Mouse (Mus musculus) myocyte (in vitro differentiated cells): ENCODE data around the gene Kif1c. TPM values are rescaled to one million over a fixed set of nuclear protein-coding genes. Genes with fewer than 3 reads are reported as not detected.
"Not testable (repeated sequence)": the region's sequence is repeated elsewhere in the genome, so short reads cannot be mapped to it uniquely, and the experiment has no call there.

Experiments used
- H3K27me3 ChIP-seq: one replicate; pipeline ENCODE4 v1.6.1; 2011; ENCODE audit not compliant: control insufficient read depth, insufficient read depth, insufficient read length
- H3K36me3 ChIP-seq: one replicate; pipeline ENCODE4 v1.6.1; 2011; ENCODE audit not compliant: control insufficient read depth, insufficient read depth
- H3K4me2 ChIP-seq: one replicate; pipeline ENCODE4 v1.6.1; 2011; ENCODE audit warnings: low read depth, control low read depth
- H3K4me3 ChIP-seq: one replicate; pipeline ENCODE4 v1.5.1; 2011; ENCODE audit warnings: mild to moderate bottlenecking, control low read depth, moderate library complexity
- H3K79me2 ChIP-seq: one replicate; pipeline ENCODE4 v1.6.1; 2011; ENCODE audit not compliant: control insufficient read depth, insufficient read depth
- H3ac ChIP-seq: one replicate; pipeline ENCODE4 v1.6.1; 2011; ENCODE audit not compliant: control insufficient read depth, insufficient read length
- CEBPB ChIP-seq: IDR thresholded peaks from 2 replicates; pipeline ENCODE4 v1.6.1; 2011; ENCODE audit warnings: mild to moderate bottlenecking, moderate library complexity; ENCODE audit not compliant: poor library complexity, insufficient read depth, severe bottlenecking
- E2F4 ChIP-seq: IDR thresholded peaks from one replicate; pipeline ENCODE4 v1.6.1; 2011; ENCODE audit warnings: mild to moderate bottlenecking, control low read depth, moderate library complexity; ENCODE audit not compliant: insufficient read depth
- MAX ChIP-seq: IDR thresholded peaks from one replicate; pipeline ENCODE4 v1.6.1; 2011; ENCODE audit warnings: low read depth, mild to moderate bottlenecking, control low read depth
- MYOD1 ChIP-seq, 3 experiments: IDR thresholded peaks; one replicate each; pipeline ENCODE4 v1.6.1; 2011; ENCODE audit warnings: control low read depth in 2 of 3, low read depth in 2 of 3, mild to moderate bottlenecking in 2 of 3, moderate library complexity in 1 of 3; ENCODE audit not compliant: insufficient read length in 2 of 3, control insufficient read depth in 1 of 3
- MYOG ChIP-seq, 3 experiments: IDR thresholded peaks; one replicate each; pipeline ENCODE4 v1.6.1; 2011; ENCODE audit warnings: control low read depth in 2 of 3, low read depth in 2 of 3, mild to moderate bottlenecking in 2 of 3; ENCODE audit not compliant: insufficient read length in 2 of 3, control insufficient read depth in 1 of 3, insufficient read depth in 1 of 3
- POLR2A ChIP-seq: IDR thresholded peaks from one replicate; pipeline ENCODE4 v1.6.1; 2011; ENCODE audit warnings: low read depth, mild to moderate bottlenecking, control low read depth, moderate library complexity; ENCODE audit not compliant: insufficient read length
- POLR2AphosphoS2 ChIP-seq: IDR thresholded peaks from one replicate; pipeline ENCODE4 v1.6.1; 2011; ENCODE audit warnings: low read depth, control low read depth; ENCODE audit not compliant: insufficient read length
- REST ChIP-seq: IDR thresholded peaks from one replicate; pipeline ENCODE4 v1.6.1; 2011; ENCODE audit warnings: mild to moderate bottlenecking, control low read depth, moderate library complexity; ENCODE audit not compliant: insufficient read depth, insufficient read length
- SRF ChIP-seq: IDR thresholded peaks from one replicate; pipeline ENCODE4 v1.6.1; 2011; ENCODE audit warnings: low read depth; ENCODE audit not compliant: control insufficient read depth, insufficient read length
- TCF12 ChIP-seq: IDR thresholded peaks from one replicate; pipeline ENCODE4 v1.6.1; 2011; ENCODE audit warnings: mild to moderate bottlenecking, control low read depth; ENCODE audit not compliant: poor library complexity, insufficient read depth, severe bottlenecking
- TCF3 ChIP-seq: IDR thresholded peaks from one replicate; pipeline ENCODE4 v1.6.1; 2011; ENCODE audit warnings: low read depth, control low read depth; ENCODE audit not compliant: insufficient read length
- USF1 ChIP-seq: IDR thresholded peaks from one replicate; pipeline ENCODE4 v1.6.1; 2011; ENCODE audit warnings: low read depth, mild to moderate bottlenecking, control low read depth, moderate library complexity
- polyA plus RNA-seq: library from polyadenylated mRNA; unstranded; fragments of >200 nt; fragmentation: generic; extraction: Trizol; gene quantifications from one replicate; pipeline ENCODE4 v1.2.1, GENCODE M21; 2012; ENCODE audit warnings: missing spikeins

The Kif1c gene
- polyA plus RNA-seq, 1 experiment, result 96.3 TPM

DNA sequence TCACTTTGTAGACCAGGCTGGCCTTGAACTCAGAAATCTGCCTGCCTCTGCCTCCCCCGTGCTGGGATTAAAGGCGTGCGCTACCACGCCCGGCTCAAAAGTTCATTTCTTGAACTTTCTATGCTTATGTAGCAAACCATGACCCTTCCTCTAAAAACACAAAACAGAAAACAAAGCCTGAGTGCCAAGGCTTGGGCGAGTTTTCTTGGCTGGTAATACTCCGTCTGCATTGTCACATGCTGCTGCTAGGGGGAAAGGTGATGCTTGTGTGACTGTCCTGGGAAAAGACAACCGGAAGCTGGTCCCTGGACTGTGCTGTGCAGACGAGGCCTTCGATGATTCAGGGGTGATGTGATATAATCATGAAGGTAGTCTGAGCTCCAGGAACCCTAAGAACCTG lies 52.8 kb downstream of the Kif1c start:
- H3K4me2 ChIP-seq, result no peak overlapping the region
- H3K36me3 ChIP-seq, result no peaks in the 10 kb centered on the region
- no peaks in the 10 kb centered on the region for H3K79me2 ChIP-seq
- H3K27me3 ChIP-seq, result no peaks in the 10 kb centered on the region
- H3ac ChIP-seq, result no peak overlapping the region
- no peak for TF ChIP-seq MYOD1 (IDR thresholded peaks at IDR 0.05; ENCODE audit: control insufficient read depth in 1 of 3, insufficient read length in 2 of 3, low read depth in 2 of 3)
- TF ChIP-seq E2F4, result no peak
- no peak overlapping the region for H3K4me3 ChIP-seq

DNA sequence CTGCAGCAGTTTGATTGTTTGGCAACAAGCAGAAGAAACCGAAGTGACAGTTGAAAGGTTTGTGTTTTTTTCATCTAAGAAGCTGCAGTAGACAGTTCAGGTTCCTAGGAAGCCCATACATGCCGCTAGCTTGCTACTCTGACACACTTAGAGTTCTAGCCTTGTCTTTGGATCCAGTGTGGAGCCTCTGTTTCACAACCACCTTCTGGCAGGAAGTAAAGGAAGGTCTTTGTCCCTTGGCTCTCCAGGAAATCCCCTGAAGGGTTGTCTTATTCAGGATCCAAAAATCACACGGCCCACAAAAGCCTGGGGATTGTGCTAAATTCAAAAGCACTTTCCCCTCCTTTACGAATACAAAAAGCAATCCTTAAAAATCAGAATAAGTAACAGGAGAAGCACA lies 54.1 kb downstream of the Kif1c start:
- H3K4me2 ChIP-seq, result no peak overlapping the region
- no peak overlapping the region for H3K4me3 ChIP-seq
- no peaks in the 10 kb centered on the region for H3K36me3 ChIP-seq
- H3K27me3 ChIP-seq, result no peaks in the 10 kb centered on the region
- H3ac ChIP-seq, result no peak overlapping the region
- TF ChIP-seq SRF (no peak), E2F4 (no peak), MYOD1 (IDR thresholded peaks at IDR 0.05; ENCODE audit: control insufficient read depth in 1 of 3, insufficient read length in 2 of 3, low read depth in 2 of 3) (no peak), POLR2A (no peak), POLR2AphosphoS2 (no peak), TCF12 (no peak), MAX (no peak), MYOG (IDR thresholded peaks at IDR 0.05; ENCODE audit: control insufficient read depth in 1 of 3, insufficient read depth in 1 of 3, insufficient read length in 2 of 3, low read depth in 2 of 3) (no peak), TCF3 (no peak), USF1 (no peak), CEBPB (no peak), REST (no peak)
- H3K79me2 ChIP-seq, result no peaks in the 10 kb centered on the region

DNA sequence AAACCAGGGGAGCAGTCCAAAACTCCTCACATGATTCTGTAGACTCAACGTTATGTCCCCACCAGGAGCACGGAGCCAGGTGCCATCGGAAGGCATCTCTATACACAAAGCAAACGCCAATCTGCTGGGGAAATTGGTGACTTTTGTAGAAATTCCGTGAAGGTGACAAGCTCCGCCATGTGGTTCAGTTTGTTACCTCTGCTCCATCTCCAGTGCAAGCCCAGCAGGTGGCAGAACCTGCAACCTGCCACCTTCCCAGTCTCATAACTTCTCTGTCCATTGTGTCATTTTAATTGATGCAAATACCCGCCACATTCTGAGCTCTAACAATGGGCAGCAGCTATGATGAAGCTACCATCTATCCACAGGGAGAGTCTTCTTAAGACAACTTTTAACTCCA lies 54.6 kb downstream of the Kif1c start:
- no peaks in the 10 kb centered on the region for H3K36me3 ChIP-seq
- H3K79me2 ChIP-seq, result no peaks in the 10 kb centered on the region
- no peak overlapping the region for H3K4me3 ChIP-seq
- no peaks in the 10 kb centered on the region for H3K27me3 ChIP-seq
- H3K4me2 ChIP-seq, result no peak overlapping the region
- TF ChIP-seq SRF, result no peak
- TF ChIP-seq TCF3, result no peak
- TF ChIP-seq TCF12, result no peak
- no peak for TF ChIP-seq MYOG (IDR thresholded peaks at IDR 0.05; ENCODE audit: control insufficient read depth in 1 of 3, insufficient read depth in 1 of 3, insufficient read length in 2 of 3, low read depth in 2 of 3)
- no peak for TF ChIP-seq MAX
- no peak for TF ChIP-seq POLR2AphosphoS2
- no peak for TF ChIP-seq POLR2A
- TF ChIP-seq MYOD1 (IDR thresholded peaks at IDR 0.05; ENCODE audit: control insufficient read depth in 1 of 3, insufficient read length in 2 of 3, low read depth in 2 of 3), result no peak
- no peak for TF ChIP-seq CEBPB
- TF ChIP-seq E2F4, result no peak
- TF ChIP-seq USF1, result no peak
- no peak for TF ChIP-seq REST
- H3ac ChIP-seq, result no peak overlapping the region

DNA sequence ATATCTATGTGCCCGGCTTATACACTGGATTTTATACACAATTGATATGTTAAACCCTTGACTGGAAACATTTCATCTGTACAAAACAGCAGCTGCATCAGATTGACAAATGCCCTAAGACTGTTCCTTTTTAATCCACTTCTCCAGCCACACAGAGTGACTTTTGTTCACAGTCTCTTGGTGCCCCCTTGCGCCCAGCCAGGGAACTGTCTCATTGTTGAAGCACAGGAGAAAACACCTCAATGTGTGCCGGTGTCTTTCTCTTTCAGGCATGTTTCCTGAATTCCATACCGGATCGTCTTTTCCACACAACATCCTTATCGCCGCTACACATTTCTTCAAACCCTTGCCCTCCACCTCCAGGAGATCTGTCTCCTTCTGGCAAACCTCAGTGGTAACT lies 55.3 kb downstream of the Kif1c start:
- H3K27me3 ChIP-seq, result no peaks in the 10 kb centered on the region
- TF ChIP-seq POLR2A (no peak), MAX (no peak), TCF3 (no peak), MYOD1 (IDR thresholded peaks at IDR 0.05; ENCODE audit: control insufficient read depth in 1 of 3, insufficient read length in 2 of 3, low read depth in 2 of 3) (no peak), POLR2AphosphoS2 (no peak), SRF (no peak), MYOG (IDR thresholded peaks at IDR 0.05; ENCODE audit: control insufficient read depth in 1 of 3, insufficient read depth in 1 of 3, insufficient read length in 2 of 3, low read depth in 2 of 3) (no peak), E2F4 (no peak), REST (no peak), CEBPB (no peak), USF1 (no peak), TCF12 (no peak)
- no peak overlapping the region for H3ac ChIP-seq
- H3K4me3 ChIP-seq, result no peak overlapping the region
- H3K36me3 ChIP-seq, result no peaks in the 10 kb centered on the region
- no peaks in the 10 kb centered on the region for H3K79me2 ChIP-seq
- no peak overlapping the region for H3K4me2 ChIP-seq

DNA sequence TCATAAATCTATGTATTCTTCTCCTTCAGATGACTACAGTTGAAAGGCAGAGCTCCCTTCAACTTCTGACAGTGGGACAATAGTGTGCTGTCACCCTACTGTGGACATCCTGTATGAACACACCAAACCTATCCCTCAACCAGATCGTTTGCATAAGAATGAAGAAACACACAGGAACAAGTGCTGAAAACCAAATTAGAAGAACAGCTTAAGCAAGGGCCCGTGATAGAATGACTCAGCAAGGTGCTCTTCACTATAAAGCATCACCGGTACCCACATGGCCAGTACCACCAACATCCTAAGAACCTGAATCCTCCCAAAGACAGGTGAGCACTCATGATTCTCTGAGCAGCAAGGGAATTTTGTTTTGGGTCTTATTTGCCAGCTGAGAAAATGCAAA lies 60.1 kb downstream of the Kif1c start:
- H3K36me3 ChIP-seq, H3K27me3 ChIP-seq, H3K79me2 ChIP-seq, H3K4me2 ChIP-seq, H3ac ChIP-seq, H3K4me3 ChIP-seq: not testable (repeated sequence)
